Mouse (Mus musculus) limb, embryonic 14.5 days (tissue): ENCODE data around the gene AL732309.1. TPM values are rescaled to one million over a fixed set of nuclear protein-coding genes. Genes with fewer than 3 reads are reported as not detected.
A peak's percentile ranks its signal among the peaks of the same experiment; 100 is the strongest.

Experiments
- ATAC-seq: fragments of 200-750 bp; cut with Nextera tagmentation; 2 replicates; pipeline ENCODE4 v1.8.0; 2017; ENCODE audit warnings: low read depth, moderate number of reproducible peaks, moderate TSS enrichment; ENCODE audit not compliant: low FRiP score
- DNase-seq: peaks from one replicate; pipeline ENCODE4 v3.0.0-alpha.2; 2015; ENCODE audit warnings: low spot score
- H3K27ac ChIP-seq: fragments of 300-500 bp; sonication (generic); replicated peaks from 2 replicates; pipeline ENCODE4 v1.5.1; 2014; ENCODE audit warnings: low read depth, mild to moderate bottlenecking, low read length, moderate library complexity, mixed read lengths
- H3K27me3 ChIP-seq: fragments of 300-500 bp; sonication (generic); 2 replicates; pipeline ENCODE4 v1.6.1; 2014; ENCODE audit warnings: low read length, mixed read lengths; ENCODE audit not compliant: control insufficient read depth, insufficient read depth
- H3K36me3 ChIP-seq: fragments of 300-500 bp; sonication (generic); 2 replicates; pipeline ENCODE4 v1.6.1; 2014; ENCODE audit warnings: mild to moderate bottlenecking, low read length, moderate library complexity, mixed read lengths; ENCODE audit not compliant: control insufficient read depth, insufficient read depth
- H3K4me1 ChIP-seq: fragments of 300-500 bp; sonication (generic); 2 replicates; pipeline ENCODE4 v1.6.1; 2014; ENCODE audit warnings: antibody characterized with exemption, low read length, mixed read lengths; ENCODE audit not compliant: control insufficient read depth, insufficient read depth
- H3K4me2 ChIP-seq: fragments of 300-500 bp; sonication (generic); replicated peaks from 2 replicates; pipeline ENCODE4 v1.6.1; 2014; ENCODE audit warnings: low read depth, mild to moderate bottlenecking, low read length, moderate library complexity; ENCODE audit not compliant: severe bottlenecking
- H3K4me3 ChIP-seq: fragments of 300-500 bp; sonication (generic); replicated peaks from 2 replicates; pipeline ENCODE4 v1.5.1; 2014; ENCODE audit warnings: low read length
- H3K9ac ChIP-seq: fragments of 300-500 bp; sonication (generic); 2 replicates; pipeline ENCODE4 v1.6.1; 2014; ENCODE audit warnings: mild to moderate bottlenecking, low read depth, low read length, moderate library complexity; ENCODE audit not compliant: severe bottlenecking
- H3K9me3 ChIP-seq: fragments of 300-500 bp; sonication (generic); 2 replicates; pipeline ENCODE4 v1.6.1; 2016; ENCODE audit warnings: low read length; ENCODE audit not compliant: control insufficient read depth
- POLR2A ChIP-seq: fragments of 200-500 bp; IDR thresholded peaks from 2 replicates; pipeline ENCODE4 v1.8.0; 2012; ENCODE audit warnings: inconsistent platforms, mild to moderate bottlenecking, moderate library complexity, borderline replicate concordance; ENCODE audit not compliant: insufficient read depth, insufficient read length; ENCODE audit errors: extremely low read depth
- WGBS: fragments of 180-500 bp; shearing (Covaris S2); extraction: QIAGEN DNeasy Blood & Tissue Kit; methylation state at CpG from one replicate; pipeline ENCODE4 v1.1.7; 2014; 5-methylcytosine and 5-hydroxymethylcytosine counted together
- polyA plus RNA-seq, 2 experiments: library from polyadenylated mRNA; depleted of rRNA in 1 of 2; stranded (reverse) in 1 of 2; unstranded in 1 of 2; fragments of >200 nt; fragmentation: Nextera tagmentation in 1 of 2; extraction: Ambion mirVana in 1 of 2; gene quantifications; 2 replicates each; pipeline versions ENCODE4 v1.2.1 to v1.2.3; 2012 to 2014

Gene AL732309.1
- polyA plus RNA-seq, 2 experiments: 8.3 to 19.2 TPM

- DNase-seq (no peak), ATAC-seq (no peak)
- H3K9ac ChIP-seq: no peak overlapping the region
- no peak overlapping the region for H3K27ac ChIP-seq
- H3K4me1 ChIP-seq: peaks cover 17% of the 10 kb centered on the region
- TF ChIP-seq POLR2A: no peak
- WGBS: 42% methylated on average over 2 of the region's 2 CpGs
- no peak overlapping the region for H3K4me2 ChIP-seq
- H3K9me3 ChIP-seq: no peaks in the 10 kb centered on the region
- peaks cover 13% of the 10 kb centered on the region; the same call in 1 of the 2 replicates for H3K27me3 ChIP-seq
- peaks cover 26% of the 10 kb centered on the region for H3K36me3 ChIP-seq
- H3K4me3 ChIP-seq: no peak overlapping the region
Measured at GRCm38 (mm10) chr2:25266720-25267119, 20.1 kb upstream of the AL732309.1 start.

- Histone ChIP-seq H3K4me1 (peaks cover 12% of the 10 kb centered on the region), H3K4me2 (no peak overlapping the region), H3K27me3 (peaks cover 13% of the 10 kb centered on the region; the same call in 1 of the 2 replicates), H3K27ac (no peak overlapping the region), H3K9ac (no peak overlapping the region; the same call in 1 of the 2 replicates), H3K4me3 (no peak overlapping the region), H3K9me3 (no peaks in the 10 kb centered on the region), H3K36me3 (peaks cover 26% of the 10 kb centered on the region)
- 62% methylated on average over 6 of the region's 6 CpGs for WGBS
- TF ChIP-seq POLR2A: no peak
- no peak for ATAC-seq
- DNase-seq: no peak
Measured at GRCm38 (mm10) chr2:25265897-25266656, 19.4 kb upstream of the AL732309.1 start.

- H3K27ac ChIP-seq: no peak overlapping the region
- TF ChIP-seq POLR2A: no peak
- no peak overlapping the region; the same call in 1 of the 2 replicates for H3K9ac ChIP-seq
- H3K4me3 ChIP-seq: no peak overlapping the region
- H3K9me3 ChIP-seq: no peaks in the 10 kb centered on the region
- no peak overlapping the region for H3K4me2 ChIP-seq
- H3K36me3 ChIP-seq: peaks cover 14% of the 10 kb centered on the region
- DNase-seq (no peak), ATAC-seq (no peak)
- WGBS: 72% methylated on average over 3 of the region's 3 CpGs
- peaks cover 13% of the 10 kb centered on the region; the same call in 1 of the 2 replicates for H3K27me3 ChIP-seq
- peaks cover 11% of the 10 kb centered on the region for H3K4me1 ChIP-seq
Measured at GRCm38 (mm10) chr2:25264851-25265250, 18.2 kb upstream of the AL732309.1 start.

- TF ChIP-seq POLR2A: no peak
- WGBS: 74% methylated on average over 5 of the region's 5 CpGs
Measured at GRCm38 (mm10) chr2:25264286-25264660, 17.6 kb upstream of the AL732309.1 start.

GRCm38 (mm10) chr2:25263623-25264285, 17.1 kb upstream of the AL732309.1 start:
- Histone ChIP-seq H3K4me1 (peaks cover 11% of the 10 kb centered on the region), H3K9me3 (no peaks in the 10 kb centered on the region), H3K27ac (no peak overlapping the region), H3K36me3 (peaks cover 3% of the 10 kb centered on the region; the same call in 1 of the 2 replicates), H3K4me3 (peak overlapping the region; percentile 77), H3K9ac (peak overlapping the region; percentile 53), H3K4me2 (peak overlapping the region; percentile 99), H3K27me3 (peaks cover 13% of the 10 kb centered on the region; the same call in 1 of the 2 replicates)
- ATAC-seq (no peak), DNase-seq (no peak)
- no peak for TF ChIP-seq POLR2A
- 17% methylated on average over 12 of the region's 12 CpGs for WGBS

More at GRCm38 (mm10) chr2:25264286-25264660, 17.6 kb upstream of the AL732309.1 start:
- Histone ChIP-seq H3K27ac (no peak overlapping the region), H3K9ac (0 out of 2 replicates have a peak overlapping the region, but pooled peaks have one; percentile 53), H3K4me2 (peak overlapping the region; percentile 99; the same call in 1 of the 2 replicates), H3K27me3 (peaks cover 13% of the 10 kb centered on the region; the same call in 1 of the 2 replicates), H3K4me3 (no peak overlapping the region), H3K4me1 (peaks cover 11% of the 10 kb centered on the region), H3K9me3 (no peaks in the 10 kb centered on the region), H3K36me3 (peaks cover 8% of the 10 kb centered on the region)
- DNase-seq: no peak
- no peak for ATAC-seq
